Mouse (Mus musculus) bone marrow macrophage, adult 2 months (primary cell): ENCODE data around the gene Nip7. TPM values are rescaled to one million over a fixed set of nuclear protein-coding genes. Genes with fewer than 3 reads are reported as not detected.
"Not testable (repeated sequence)": the region's sequence is repeated elsewhere in the genome, so short reads cannot be mapped to it uniquely, and the experiment has no call there.

Experiments used
- H3K27ac ChIP-seq: 2 replicates; pipeline ENCODE4 v1.5.1; 2012; ENCODE audit warnings: low read depth, low read length; ENCODE audit not compliant: insufficient read depth
- H3K4me1 ChIP-seq: 2 replicates; pipeline ENCODE4 v1.6.1; 2012; ENCODE audit warnings: low read length; ENCODE audit not compliant: control insufficient read depth, insufficient read depth
- H3K4me3 ChIP-seq: 2 replicates; pipeline ENCODE4 v1.5.1; 2012; ENCODE audit warnings: mild to moderate bottlenecking, low read length, moderate library complexity; ENCODE audit not compliant: insufficient read depth
- CTCF ChIP-seq: IDR thresholded peaks from 2 replicates; pipeline ENCODE4 v1.5.1; 2012; ENCODE audit warnings: low read depth, mild to moderate bottlenecking, low read length, moderate library complexity
- POLR2A ChIP-seq: IDR thresholded peaks from 2 replicates; pipeline ENCODE4 v1.6.1; 2012; ENCODE audit warnings: mild to moderate bottlenecking, low read depth, low read length, borderline replicate concordance
- polyA plus RNA-seq: library from polyadenylated mRNA; stranded (reverse); fragments of >200 nt; gene quantifications from 2 replicates; pipeline ENCODE4 v1.2.4, GENCODE M21; 2012; ENCODE audit not compliant: missing spikeins, insufficient read depth, insufficient read length

The Nip7 gene
- 23.4 and 31.0 TPM in 2 replicates for polyA plus RNA-seq

DNA sequence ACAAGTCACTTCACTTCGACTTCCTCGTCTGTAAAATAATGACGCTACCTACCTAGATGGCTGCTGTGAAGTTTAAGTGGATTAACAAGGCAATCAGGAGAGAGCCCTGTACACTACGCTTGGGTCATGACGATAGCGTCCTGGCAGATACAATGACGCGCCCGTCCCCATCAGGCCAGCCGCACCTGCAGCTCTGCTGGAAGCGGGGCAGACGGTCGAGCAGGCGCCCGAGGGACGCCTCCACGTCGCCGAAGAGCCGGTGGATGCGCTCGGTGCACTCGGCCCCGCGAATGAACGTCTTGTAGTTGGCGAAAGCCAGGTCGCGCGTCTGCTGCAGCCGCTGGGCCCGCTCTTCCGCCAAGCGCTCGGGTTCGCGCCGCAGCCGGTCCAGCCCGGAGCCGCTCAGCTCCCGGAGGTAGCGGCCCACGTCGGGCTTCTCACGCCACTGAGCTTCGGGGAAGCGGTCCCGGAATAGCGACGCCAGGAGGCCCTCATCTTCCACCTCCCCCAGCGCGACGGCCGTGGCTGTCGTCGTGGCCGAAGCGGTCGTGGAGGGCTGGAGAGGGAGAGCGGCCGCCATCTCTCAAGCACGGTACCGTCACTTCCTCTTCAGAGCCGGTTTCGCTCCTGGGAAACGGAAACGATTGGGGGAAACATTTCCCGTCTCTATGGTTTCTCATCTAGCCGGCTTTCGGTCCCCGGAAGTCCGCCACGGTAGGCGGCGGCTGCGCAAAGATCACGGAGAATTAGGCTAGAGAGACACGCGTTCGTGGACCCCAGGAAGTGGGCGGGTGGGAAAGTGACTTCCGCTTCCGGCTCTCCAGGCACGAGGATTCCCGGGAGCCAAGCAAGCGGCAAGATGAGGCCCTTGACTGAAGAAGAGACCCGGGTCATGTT lies at the start of gene Nip7, which contains the start of gene Cog8:
Gene Nip7 (plus strand): TSS at position 802 of the 897 bp plus-strand sequence.
Gene Cog8 (minus strand): TSS at position 614 of the 897 bp plus-strand sequence.
- TF ChIP-seq POLR2A (no peak), CTCF (no peak)
- Histone ChIP-seq H3K4me3 (peak within 1 kb of the TSS; percentile 94), H3K27ac (peak within 1 kb of the TSS; percentile 69), H3K4me1 (peaks cover 8% of the 10 kb centered on the region)

DNA sequence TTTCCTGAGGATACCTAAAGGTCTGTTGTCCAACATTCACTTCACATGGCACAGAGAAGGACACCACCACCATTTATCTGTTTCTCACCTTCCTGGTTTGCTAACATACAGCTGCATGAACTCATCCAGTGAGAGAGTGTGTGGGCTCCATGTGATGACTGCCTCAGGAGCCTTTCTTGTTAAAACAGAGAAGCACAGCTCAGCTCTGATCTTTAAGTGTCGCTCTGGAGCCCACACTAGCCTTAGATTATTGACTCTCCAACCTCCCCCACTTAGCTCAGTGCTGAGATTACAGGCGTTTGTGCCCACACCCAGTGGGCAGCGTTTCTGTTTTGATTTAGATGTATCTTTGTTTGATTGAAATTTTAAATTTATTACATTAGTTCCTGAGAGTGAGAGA lies 48.9 kb upstream of the Nip7 start:
- Histone ChIP-seq H3K4me3 (no peak overlapping the region), H3K27ac (no peak overlapping the region), H3K4me1 (no peaks in the 10 kb centered on the region)
- no peak for TF ChIP-seq POLR2A
- no peak for TF ChIP-seq CTCF

DNA sequence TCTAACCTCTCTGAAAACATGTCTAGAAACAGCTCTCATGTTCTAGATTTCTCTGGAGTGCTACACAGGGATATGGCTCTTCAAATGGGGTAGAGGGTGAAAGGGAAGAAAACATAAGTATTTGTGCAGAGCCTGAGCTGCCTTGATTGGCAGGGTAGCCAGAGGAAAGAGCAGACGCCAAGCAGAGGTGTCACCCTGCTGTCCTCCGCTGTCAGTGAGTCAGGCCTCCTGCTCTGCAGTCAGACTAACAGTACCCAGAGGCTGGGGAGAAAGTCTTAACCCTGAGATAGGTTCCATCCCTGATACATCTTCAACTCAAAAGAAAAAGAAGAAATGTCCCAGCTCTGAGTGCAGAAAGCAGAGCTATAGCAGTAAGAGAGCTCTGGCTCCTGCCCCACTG lies 44.0 kb upstream of the Nip7 start:
- no peak for TF ChIP-seq CTCF
- no peak for TF ChIP-seq POLR2A
- Histone ChIP-seq H3K4me1 (no peaks in the 10 kb centered on the region), H3K4me3 (no peak overlapping the region), H3K27ac (no peak overlapping the region)

DNA sequence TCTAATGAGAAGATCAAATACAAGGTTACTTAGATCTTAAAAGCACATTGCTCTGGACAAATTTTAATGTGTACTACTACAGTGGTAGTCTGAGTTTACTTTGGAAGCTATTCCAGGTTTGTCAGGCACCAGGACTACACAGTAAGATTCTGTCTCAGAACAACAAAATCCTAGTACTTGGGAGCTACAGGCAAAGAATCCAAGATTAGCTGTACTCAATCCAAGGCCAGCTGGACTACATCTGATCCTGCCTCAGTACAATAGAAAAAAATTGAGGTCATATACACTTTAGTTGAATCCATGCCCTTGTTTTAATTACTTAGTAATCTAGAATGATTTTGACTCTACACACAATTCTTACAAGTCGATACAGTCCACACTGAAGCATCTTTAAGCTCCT lies 41.8 kb upstream of the Nip7 start:
- TF ChIP-seq POLR2A (no peak), CTCF (no peak)

DNA sequence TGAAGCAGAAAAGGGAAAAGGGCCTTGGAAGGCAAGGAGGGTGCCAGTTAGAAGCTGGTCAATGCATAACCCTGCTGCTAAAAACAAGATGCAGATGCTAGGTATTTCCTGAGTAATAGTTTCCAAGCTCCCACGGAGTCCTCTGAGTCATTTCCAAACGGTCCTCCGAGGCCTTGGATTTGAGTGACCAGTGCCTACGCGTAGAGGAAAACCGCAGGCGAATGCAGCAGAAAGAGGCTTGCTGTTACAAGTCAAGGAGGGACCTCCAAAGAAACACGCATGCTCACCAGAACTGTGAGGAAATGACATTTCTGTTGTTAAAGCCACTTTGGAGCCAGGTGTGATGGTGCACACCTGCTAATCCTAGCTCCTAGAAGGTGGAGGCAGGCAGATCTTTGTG lies 33.2 kb upstream of the Nip7 start:
- no peak overlapping the region for H3K4me3 ChIP-seq
- peaks cover 4% of the 10 kb centered on the region; the same call in 1 of the 2 replicates for H3K4me1 ChIP-seq
- no peak overlapping the region for H3K27ac ChIP-seq
- TF ChIP-seq CTCF (no peak), POLR2A (no peak)

More for the DNA sequence above, 41.8 kb upstream of the Nip7 start:
- no peaks in the 10 kb centered on the region for H3K4me1 ChIP-seq
- no peak overlapping the region for H3K4me3 ChIP-seq
- H3K27ac ChIP-seq = no peak overlapping the region

DNA sequence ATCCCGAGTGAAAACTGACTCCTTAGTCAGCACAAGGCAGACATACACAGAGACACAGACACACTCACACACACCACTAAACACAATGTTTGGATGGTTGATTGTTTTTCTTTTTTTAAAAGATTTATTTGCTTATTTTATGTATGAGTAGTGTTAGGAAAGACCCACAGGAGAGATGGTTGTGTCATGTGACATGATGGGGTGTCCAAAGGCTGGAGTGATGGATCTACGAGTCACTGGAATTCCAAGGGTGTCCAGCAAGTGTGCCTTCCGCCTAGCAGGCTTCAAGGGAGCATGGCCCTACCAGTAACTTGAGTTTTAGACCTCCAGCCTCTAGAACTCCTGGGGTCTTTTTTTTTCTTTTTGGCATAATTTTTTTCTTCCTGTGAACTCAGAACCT lies 27.4 kb upstream of the Nip7 start:
- H3K4me3 ChIP-seq = no peak overlapping the region
- peaks cover 23% of the 10 kb centered on the region for H3K4me1 ChIP-seq
- TF ChIP-seq CTCF (no peak), POLR2A (no peak)
- H3K27ac ChIP-seq = no peak overlapping the region

DNA sequence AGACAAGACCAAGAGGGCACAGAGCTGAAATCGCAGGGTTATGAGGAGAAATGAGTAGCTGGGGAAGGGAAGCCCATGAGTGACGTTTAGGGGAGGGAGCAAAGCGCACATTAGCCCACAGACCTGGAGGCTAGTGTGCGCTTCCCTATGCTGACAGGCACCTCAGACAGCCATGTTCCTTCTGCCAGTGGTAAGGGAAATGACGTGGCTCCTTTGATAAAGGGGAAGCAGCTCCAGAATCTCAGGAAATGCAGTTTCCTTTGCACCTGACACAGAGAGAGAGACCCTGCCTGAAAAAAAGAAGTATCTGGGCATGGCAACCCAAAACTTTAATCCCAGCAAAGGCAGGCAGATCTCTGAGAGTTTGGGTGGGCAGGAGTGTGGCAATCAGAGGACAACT lies 26.6 kb upstream of the Nip7 start:
- H3K4me1 ChIP-seq = peaks cover 25% of the 10 kb centered on the region
- TF ChIP-seq CTCF (no peak), POLR2A (no peak)
- no peak overlapping the region for H3K4me3 ChIP-seq
- peak overlapping the region; percentile 24 for H3K27ac ChIP-seq

DNA sequence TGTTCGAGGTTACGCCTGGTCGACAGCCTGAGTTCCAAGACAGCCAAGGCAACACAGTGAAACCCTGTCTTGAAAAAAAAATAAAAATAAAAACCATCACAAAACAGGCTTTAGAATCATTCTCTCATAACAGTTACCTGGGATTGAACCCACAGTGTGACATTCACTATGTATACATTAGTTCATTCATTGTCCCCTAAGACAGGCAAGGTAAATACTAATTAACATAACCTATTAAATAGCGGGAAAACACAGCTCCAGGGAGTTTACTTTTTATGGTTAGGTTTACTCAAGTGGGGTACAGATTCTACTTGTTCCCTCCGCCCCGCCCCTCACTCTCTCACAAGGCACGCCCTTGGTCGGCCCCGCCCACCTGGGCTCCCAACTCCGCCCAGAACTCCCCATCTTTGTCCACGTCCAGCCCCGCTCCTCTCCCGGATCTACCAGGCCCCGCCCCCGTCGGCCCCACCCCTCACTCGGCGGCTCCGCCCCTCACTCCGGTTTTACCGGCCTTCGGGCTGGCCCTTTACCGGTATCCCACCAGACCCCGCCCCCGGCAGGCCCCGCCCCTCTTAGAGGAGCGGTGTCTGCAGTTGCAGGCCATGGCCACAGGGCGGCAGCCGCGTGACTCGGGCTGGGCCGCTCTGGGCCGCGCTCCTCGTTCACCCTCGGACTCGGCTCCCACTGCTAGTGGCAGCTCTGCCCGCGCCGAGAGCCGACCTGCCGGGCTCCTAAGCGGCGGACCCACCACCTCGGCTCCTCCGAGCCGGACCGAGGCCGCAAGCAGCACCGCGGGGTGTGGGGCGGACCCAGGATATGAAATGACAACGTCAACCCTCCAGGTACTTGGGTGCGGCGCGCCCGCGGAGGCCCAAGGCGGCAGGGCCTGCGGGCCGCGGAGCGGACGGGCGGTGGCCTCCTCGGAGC lies 25.8 kb upstream of the Nip7 start, which contains the start of gene Vps4a:
Gene Vps4a (plus strand): TSS at position 573 of the 927 bp plus-strand sequence.
- Histone ChIP-seq H3K4me3 (peak within 1 kb of the TSS; percentile 74), H3K27ac (peak within 1 kb of the TSS; percentile 42), H3K4me1 (peaks cover 33% of the 10 kb centered on the region)
- TF ChIP-seq POLR2A (no peak), CTCF (no peak)

DNA sequence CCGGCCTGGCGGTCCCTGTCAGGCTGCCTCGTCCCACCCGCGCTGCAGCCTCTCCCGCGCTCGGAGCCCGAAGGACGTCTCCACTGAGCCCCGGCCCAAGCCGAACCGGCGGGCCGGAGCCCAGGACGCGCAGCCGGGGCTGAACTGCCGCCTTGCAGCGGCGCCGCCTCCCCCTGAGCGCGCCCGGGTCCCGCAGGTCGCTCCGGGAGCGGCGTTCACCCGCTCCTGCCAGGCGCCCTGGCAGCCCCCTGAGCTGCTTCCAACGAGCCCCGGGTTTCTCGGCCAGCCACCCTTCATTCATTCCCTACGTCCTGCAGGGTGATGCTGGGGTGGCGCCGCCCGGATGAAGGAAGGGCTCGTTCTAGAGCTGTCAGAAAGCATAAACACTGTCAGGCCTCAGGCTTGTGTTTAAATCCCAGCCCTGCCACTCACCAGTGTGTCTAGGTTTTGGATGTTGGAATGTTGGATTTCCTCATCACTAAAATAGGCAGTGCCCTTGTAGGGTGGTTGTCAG lies 25.0 kb upstream of the Nip7 start:
- Histone ChIP-seq H3K27ac (peak overlapping the region; percentile 42), H3K4me3 (peak overlapping the region; percentile 74), H3K4me1 (peaks cover 39% of the 10 kb centered on the region)
- TF ChIP-seq POLR2A = no peak
- no peak for TF ChIP-seq CTCF

DNA sequence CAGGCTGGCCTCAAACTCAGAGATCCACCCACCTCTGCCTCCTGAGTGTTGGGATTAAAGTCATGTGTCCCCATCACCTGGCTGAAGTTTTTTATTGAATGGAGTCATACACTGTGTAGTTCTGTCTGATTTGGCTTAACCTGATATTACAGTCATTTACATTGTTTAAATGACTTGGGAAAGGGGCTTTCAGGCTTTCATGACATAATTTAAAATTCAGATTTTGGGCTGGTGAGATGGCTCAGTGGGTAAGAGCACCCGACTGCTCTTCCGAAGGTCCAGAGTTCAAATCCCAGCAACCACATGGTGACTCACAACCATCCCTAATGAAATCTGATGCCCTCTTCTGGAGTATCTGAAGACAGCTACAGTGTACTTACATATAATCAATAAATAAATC lies 23.1 kb upstream of the Nip7 start:
- not testable (repeated sequence) for H3K27ac ChIP-seq, H3K4me3 ChIP-seq
- peaks cover 36% of the 10 kb centered on the region for H3K4me1 ChIP-seq
